Mouse (Mus musculus) lung, postnatal 0 days (tissue): Measurements from ENCODE around the gene Habp2.

Experiments used
- CTCF ChIP-seq: IDR thresholded peaks from 2 replicates; pipeline ENCODE4 v1.5.1; 2016; ENCODE audit warnings: antibody characterized with exemption, mild to moderate bottlenecking
- EP300 ChIP-seq: IDR thresholded peaks from 2 replicates; pipeline ENCODE4 v1.6.1; 2016; ENCODE audit warnings: antibody characterized with exemption, mild to moderate bottlenecking, control low read depth

DNA sequence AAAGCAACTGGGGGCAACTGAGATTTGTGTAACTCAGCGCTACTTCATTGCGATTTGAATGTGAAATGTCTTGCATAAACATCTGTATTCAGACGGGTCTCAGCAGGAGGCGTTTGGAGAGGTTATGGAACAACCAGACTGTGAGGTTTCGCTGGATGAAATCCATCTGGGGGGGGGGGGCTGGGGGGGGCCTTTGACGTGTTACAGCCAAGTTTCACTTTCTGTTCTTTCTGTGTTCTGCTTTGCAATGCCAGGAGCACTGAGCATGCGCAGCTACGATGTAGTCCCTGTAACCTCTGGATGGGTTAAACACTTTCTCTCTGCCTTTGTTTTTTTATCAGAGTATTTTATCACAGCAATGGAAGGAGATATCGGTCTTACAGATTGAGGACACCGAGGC, 33.7 kb upstream of the Habp2 start:
- TF ChIP-seq CTCF (no peak), EP300 (no peak)
